Mouse (Mus musculus) midbrain, embryonic 13.5 days (tissue): ENCODE data around the gene Bcl2. TPM values are rescaled to one million over a fixed set of nuclear protein-coding genes. Genes with fewer than 3 reads are reported as not detected.

Source experiments
- ATAC-seq: fragments of 200-750 bp; cut with Nextera tagmentation; 2 replicates; pipeline ENCODE4 v1.8.0; 2017; ENCODE audit warnings: mild to moderate bottlenecking, moderate TSS enrichment, moderate library complexity
- H3K27ac ChIP-seq: fragments of 300-500 bp; sonication (generic); 2 replicates; pipeline ENCODE4 v1.5.1; 2015; ENCODE audit warnings: inconsistent platforms, mild to moderate bottlenecking, moderate library complexity
- H3K27me3 ChIP-seq: fragments of 300-500 bp; sonication (generic); 2 replicates; pipeline ENCODE4 v1.6.1; 2015; ENCODE audit warnings: mild to moderate bottlenecking, inconsistent platforms
- H3K36me3 ChIP-seq: fragments of 300-500 bp; sonication (generic); 2 replicates; pipeline ENCODE4 v1.6.1; 2015; ENCODE audit warnings: mild to moderate bottlenecking, inconsistent platforms
- H3K4me1 ChIP-seq: fragments of 300-500 bp; sonication (generic); replicated peaks from 2 replicates; pipeline ENCODE4 v1.6.1; 2015; ENCODE audit warnings: inconsistent platforms
- H3K4me2 ChIP-seq: fragments of 300-500 bp; sonication (generic); replicated peaks from 2 replicates; pipeline ENCODE4 v1.6.1; 2015; ENCODE audit warnings: moderate library complexity, mild to moderate bottlenecking, inconsistent platforms
- H3K4me3 ChIP-seq: fragments of 300-500 bp; sonication (generic); replicated peaks from 2 replicates; pipeline ENCODE4 v1.5.1; 2015; ENCODE audit warnings: mild to moderate bottlenecking, inconsistent platforms
- H3K9ac ChIP-seq: fragments of 300-500 bp; sonication (generic); replicated peaks from 2 replicates; pipeline ENCODE4 v1.6.1; 2015; ENCODE audit warnings: mild to moderate bottlenecking, inconsistent platforms
- H3K9me3 ChIP-seq: fragments of 300-500 bp; sonication (generic); 2 replicates; pipeline ENCODE4 v1.6.1; 2016; ENCODE audit warnings: mild to moderate bottlenecking, inconsistent platforms
- WGBS: fragments of 180-500 bp; shearing (Covaris S2); methylation state at CpG from one replicate; pipeline ENCODE4 v1.1.7; 2015; 5-methylcytosine and 5-hydroxymethylcytosine counted together
- polyA plus RNA-seq: library from polyadenylated mRNA; unstranded; fragments of >200 nt; fragmentation: Nextera tagmentation; extraction: Ambion mirVana; gene quantifications from 2 replicates; pipeline ENCODE4 v1.2.1, GENCODE M21; 2015

Bcl2 gene
- polyA plus RNA-seq, 1 experiment from 2014 or later: 11.8 TPM

DNA sequence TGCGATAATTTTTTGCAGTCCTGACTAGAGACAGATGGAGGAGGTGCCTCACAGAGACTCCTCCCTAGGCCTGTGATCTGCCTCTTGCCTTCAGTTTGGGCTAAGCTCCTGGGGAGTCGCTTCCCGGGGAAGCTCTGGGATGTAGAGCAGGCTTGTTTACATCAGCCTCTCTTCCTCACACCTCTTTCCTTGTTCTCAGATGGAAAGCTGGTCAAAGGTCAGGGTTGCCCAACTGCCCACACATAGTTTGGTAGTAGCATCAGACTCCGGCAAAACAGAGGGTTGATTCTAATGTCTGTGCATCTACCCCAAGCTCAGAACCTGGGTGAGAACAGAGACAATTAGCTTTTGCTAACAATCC lies 84.6 kb downstream of the Bcl2 start:
- WGBS: 14% methylated on average over 4 of the region's 4 CpGs
- H3K4me2 ChIP-seq: no peak overlapping the region

GRCm38 (mm10) chr1:106628718-106629469 lies 85.2 kb downstream of the Bcl2 start:
- Histone ChIP-seq H3K9ac (no peak overlapping the region), H3K4me1 (peaks cover 21% of the 10 kb centered on the region), H3K4me2 (no peak overlapping the region), H3K27ac (peak overlapping the region; percentile 44; the same call in 1 of the 2 replicates), H3K4me3 (no peak overlapping the region), H3K9me3 (no peaks in the 10 kb centered on the region), H3K27me3 (no peaks in the 10 kb centered on the region), H3K36me3 (no peaks in the 10 kb centered on the region)
- WGBS: 44% methylated on average over 2 of the region's 3 CpGs
- ATAC-seq: peak; percentile 64

More for the DNA sequence above, 84.6 kb downstream of the Bcl2 start:
- Histone ChIP-seq H3K36me3 (no peaks in the 10 kb centered on the region), H3K27me3 (no peaks in the 10 kb centered on the region), H3K9ac (no peak overlapping the region), H3K4me1 (peaks cover 21% of the 10 kb centered on the region), H3K9me3 (no peaks in the 10 kb centered on the region), H3K27ac (0 out of 2 replicates have a peak overlapping the region, but pooled peaks have one; percentile 44), H3K4me3 (no peak overlapping the region)
- peak; percentile 51; the same call in 1 of the 2 replicates for ATAC-seq

DNA sequence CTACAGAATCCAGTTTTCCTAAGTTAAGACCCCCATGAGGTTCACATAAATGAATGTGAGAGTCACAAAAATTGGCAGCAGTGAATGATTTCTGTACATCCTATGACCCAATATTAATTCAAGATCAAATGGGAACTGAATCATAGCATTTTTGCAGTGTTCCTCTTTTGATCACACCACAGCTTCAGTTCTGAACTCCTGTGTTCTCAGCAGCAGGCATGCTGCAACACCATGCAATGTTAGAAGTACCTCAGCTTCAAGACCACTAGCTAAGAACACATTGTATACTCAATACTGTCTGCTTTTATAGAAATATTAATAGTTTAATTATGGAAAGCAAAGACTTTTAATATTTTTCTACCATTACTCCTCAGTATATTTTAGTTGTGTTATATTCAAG lies 85.8 kb downstream of the Bcl2 start:
- Histone ChIP-seq H3K9ac (no peak overlapping the region), H3K27me3 (no peaks in the 10 kb centered on the region), H3K4me1 (peaks cover 21% of the 10 kb centered on the region), H3K4me2 (no peak overlapping the region), H3K9me3 (no peaks in the 10 kb centered on the region), H3K4me3 (no peak overlapping the region), H3K27ac (no peak overlapping the region), H3K36me3 (no peaks in the 10 kb centered on the region)
- ATAC-seq: no peak

GRCm38 (mm10) chr1:106627241-106627640 lies 86.8 kb downstream of the Bcl2 start:
- H3K36me3 ChIP-seq: no peaks in the 10 kb centered on the region
- no peak for ATAC-seq
- no peaks in the 10 kb centered on the region for H3K27me3 ChIP-seq
- H3K4me1 ChIP-seq: peaks cover 21% of the 10 kb centered on the region
- H3K9me3 ChIP-seq: no peaks in the 10 kb centered on the region
- H3K4me3 ChIP-seq: no peak overlapping the region
- 73% methylated on average over 5 of the region's 5 CpGs for WGBS
- H3K9ac ChIP-seq: no peak overlapping the region
- no peak overlapping the region for H3K27ac ChIP-seq
- H3K4me2 ChIP-seq: no peak overlapping the region

DNA sequence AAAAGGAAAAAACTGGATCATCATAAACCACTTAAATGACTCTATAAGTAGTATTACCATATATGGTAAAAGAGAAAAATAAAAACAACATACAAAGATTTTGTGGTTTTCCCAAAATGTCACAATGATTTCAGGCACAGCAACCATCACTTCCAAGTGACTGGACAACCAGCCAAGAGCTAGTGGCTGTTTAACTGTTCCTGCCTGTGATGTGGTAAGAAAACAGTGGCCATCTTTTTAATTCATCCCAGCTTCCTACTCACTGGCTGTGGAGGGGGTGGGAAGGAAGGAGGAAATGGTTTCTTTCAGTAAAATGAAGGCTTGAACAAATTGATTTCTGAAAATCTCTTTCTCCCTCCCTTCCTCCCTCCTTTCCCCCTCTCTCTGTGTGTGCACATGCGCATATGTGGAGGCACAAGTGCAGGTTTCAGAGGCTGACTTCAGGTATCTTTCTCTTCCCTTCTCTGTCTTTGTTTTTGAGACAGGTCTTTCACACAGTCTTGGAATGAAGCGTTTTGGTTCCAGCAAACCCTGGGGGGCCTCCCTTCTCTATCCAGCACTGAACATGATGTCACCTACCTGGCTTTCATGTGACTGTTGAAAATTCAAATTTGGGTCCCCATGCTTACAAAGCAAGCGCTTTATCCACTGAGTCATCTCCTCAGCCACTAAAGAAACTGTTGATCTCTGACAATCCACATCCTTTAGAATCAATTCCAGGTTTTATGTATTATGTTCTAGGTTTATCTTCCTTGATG lies 93.7 kb downstream of the Bcl2 start:
- ATAC-seq: no peak
- H3K9ac ChIP-seq: no peak overlapping the region
- H3K27ac ChIP-seq: no peak overlapping the region
- H3K36me3 ChIP-seq: no peaks in the 10 kb centered on the region
- 76% methylated on average over 3 of the region's 3 CpGs for WGBS
- no peaks in the 10 kb centered on the region for H3K4me1 ChIP-seq
- no peaks in the 10 kb centered on the region for H3K9me3 ChIP-seq
- no peaks in the 10 kb centered on the region for H3K27me3 ChIP-seq
- no peak overlapping the region for H3K4me2 ChIP-seq
- H3K4me3 ChIP-seq: no peak overlapping the region

GRCm38 (mm10) chr1:106618814-106619213 lies 95.3 kb downstream of the Bcl2 start:
- Histone ChIP-seq H3K9me3 (no peaks in the 10 kb centered on the region), H3K27ac (no peak overlapping the region), H3K4me1 (no peaks in the 10 kb centered on the region), H3K27me3 (no peaks in the 10 kb centered on the region), H3K4me3 (no peak overlapping the region), H3K4me2 (no peak overlapping the region), H3K36me3 (no peaks in the 10 kb centered on the region), H3K9ac (no peak overlapping the region)
- no peak for ATAC-seq
- WGBS: 87% methylated on average over 3 of the region's 3 CpGs

GRCm38 (mm10) chr1:106616955-106617354 lies 97.1 kb downstream of the Bcl2 start:
- Histone ChIP-seq H3K9ac (no peak overlapping the region), H3K4me3 (no peak overlapping the region), H3K36me3 (no peaks in the 10 kb centered on the region)

GRCm38 (mm10) chr1:106613371-106613770 lies 100.7 kb downstream of the Bcl2 start:
- H3K27ac ChIP-seq: no peak overlapping the region
- WGBS: 84% methylated on average over 5 of the region's 5 CpGs
- H3K4me3 ChIP-seq: no peak overlapping the region

More at GRCm38 (mm10) chr1:106616955-106617354, 97.1 kb downstream of the Bcl2 start:
- H3K27ac ChIP-seq: no peak overlapping the region
- no peak overlapping the region for H3K4me2 ChIP-seq
- no peak for ATAC-seq
- 90% methylated on average over 5 of the region's 5 CpGs for WGBS
- no peaks in the 10 kb centered on the region for H3K27me3 ChIP-seq
- H3K4me1 ChIP-seq: no peaks in the 10 kb centered on the region
- H3K9me3 ChIP-seq: no peaks in the 10 kb centered on the region

DNA sequence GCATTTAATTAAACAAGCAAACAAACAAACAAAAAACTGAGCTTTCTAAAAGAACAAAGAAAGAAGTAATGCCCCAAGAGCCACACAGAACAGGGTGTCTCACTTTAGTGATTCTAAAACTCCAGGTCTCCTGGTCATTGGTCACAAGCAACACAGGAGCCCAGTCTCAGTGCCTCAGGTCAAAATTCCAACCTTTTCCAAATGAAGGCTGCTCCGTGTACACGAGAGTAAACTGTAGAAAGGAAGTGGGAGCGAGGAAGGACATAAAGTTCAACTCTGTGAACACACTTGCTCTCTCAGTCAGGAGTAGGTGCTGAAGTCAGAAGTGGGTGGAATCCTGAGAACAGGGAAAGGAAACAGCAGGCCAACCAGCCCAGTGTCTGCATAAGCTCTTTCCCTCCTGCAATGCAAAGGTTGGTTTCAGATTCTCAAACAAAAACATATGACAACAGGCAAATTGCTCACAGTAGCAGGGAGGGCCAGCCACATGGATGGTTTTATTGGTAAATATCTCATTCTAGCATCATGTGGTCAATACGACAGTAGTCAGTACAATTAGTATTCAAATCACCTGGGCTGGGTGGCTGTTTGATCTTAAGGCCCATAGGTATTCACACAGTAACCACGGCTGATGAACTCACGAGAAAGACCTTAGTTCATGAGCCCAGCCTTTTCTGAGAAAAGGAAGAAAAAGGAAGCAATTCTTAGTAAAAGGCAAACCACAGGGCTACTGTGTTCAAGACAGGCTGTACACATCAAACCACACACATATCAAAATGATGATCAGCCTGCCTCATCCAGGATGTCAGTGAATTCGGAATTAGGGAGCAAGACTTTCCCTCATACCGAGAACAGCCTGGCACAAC lies 101.7 kb downstream of the Bcl2 start:
- no peak overlapping the region for H3K4me3 ChIP-seq
- no peak for ATAC-seq
- H3K4me1 ChIP-seq: no peaks in the 10 kb centered on the region; the same call in 1 of the 2 replicates
- no peak overlapping the region for H3K4me2 ChIP-seq
- WGBS: 86% methylated on average over 8 of the region's 8 CpGs
- no peaks in the 10 kb centered on the region for H3K9me3 ChIP-seq
- H3K27me3 ChIP-seq: no peaks in the 10 kb centered on the region
- H3K36me3 ChIP-seq: no peaks in the 10 kb centered on the region
- no peak overlapping the region for H3K9ac ChIP-seq
- no peak overlapping the region for H3K27ac ChIP-seq

More at GRCm38 (mm10) chr1:106613371-106613770, 100.7 kb downstream of the Bcl2 start:
- Histone ChIP-seq H3K4me1 (no peaks in the 10 kb centered on the region; the same call in 1 of the 2 replicates), H3K9ac (no peak overlapping the region), H3K9me3 (no peaks in the 10 kb centered on the region), H3K36me3 (no peaks in the 10 kb centered on the region), H3K4me2 (no peak overlapping the region), H3K27me3 (no peaks in the 10 kb centered on the region)
- no peak for ATAC-seq

GRCm38 (mm10) chr1:106611246-106611645 lies 102.8 kb downstream of the Bcl2 start:
- no peaks in the 10 kb centered on the region for H3K9me3 ChIP-seq
- no peak overlapping the region for H3K4me2 ChIP-seq
- WGBS: 48% methylated on average over 6 of the region's 6 CpGs
- H3K27ac ChIP-seq: no peak overlapping the region
- no peaks in the 10 kb centered on the region for H3K27me3 ChIP-seq
- H3K4me1 ChIP-seq: no peaks in the 10 kb centered on the region; the same call in 1 of the 2 replicates
- H3K36me3 ChIP-seq: no peaks in the 10 kb centered on the region
- no peak overlapping the region for H3K9ac ChIP-seq
- ATAC-seq: no peak
- H3K4me3 ChIP-seq: no peak overlapping the region

DNA sequence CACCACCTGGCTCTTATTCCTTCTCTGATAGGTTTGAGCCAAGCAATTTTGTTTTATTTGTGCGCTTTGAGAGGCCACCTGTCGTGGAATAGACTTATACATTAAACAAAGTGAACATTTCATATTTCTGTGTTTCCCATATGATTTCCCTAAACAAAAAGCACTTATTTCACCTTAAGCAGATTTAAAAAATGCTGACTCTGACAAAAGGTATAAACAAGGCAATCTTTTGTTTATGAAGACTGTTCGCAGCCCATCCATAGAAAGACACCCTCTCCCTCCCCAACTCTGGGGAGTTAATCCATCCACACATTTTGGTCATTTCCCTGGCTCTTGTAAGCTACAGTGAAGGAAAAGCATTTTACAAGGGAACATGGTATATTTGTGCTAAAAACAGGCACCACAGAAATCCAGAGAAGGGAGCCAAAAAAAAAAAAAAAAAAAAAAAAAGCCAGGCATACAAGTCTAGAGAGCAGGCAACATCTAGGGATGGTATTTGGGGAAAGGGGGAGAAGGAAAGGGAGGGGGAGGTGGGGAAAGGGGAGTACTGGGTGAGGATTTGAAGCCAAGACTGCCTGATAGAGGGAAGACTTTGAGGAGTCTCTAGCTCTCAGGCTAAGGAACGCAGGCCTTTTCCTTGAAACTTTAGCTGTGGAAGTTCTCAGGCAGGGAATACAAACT lies 105.8 kb downstream of the Bcl2 start:
- 91% methylated on average over 4 of the region's 4 CpGs for WGBS
- H3K36me3 ChIP-seq: no peaks in the 10 kb centered on the region
- no peak overlapping the region for H3K9ac ChIP-seq
- no peaks in the 10 kb centered on the region for H3K27me3 ChIP-seq
- H3K4me3 ChIP-seq: no peak overlapping the region
- H3K4me1 ChIP-seq: peaks cover 6% of the 10 kb centered on the region
- H3K9me3 ChIP-seq: no peaks in the 10 kb centered on the region
- H3K4me2 ChIP-seq: no peak overlapping the region
- H3K27ac ChIP-seq: no peak overlapping the region
- ATAC-seq: no peak
